Mouse (Mus musculus) liver, adult 2 months (tissue): ENCODE data around the gene Slc16a4. TPM values are rescaled to one million over a fixed set of nuclear protein-coding genes. Genes with fewer than 3 reads are reported as not detected.

Source experiments
- DNase-seq: peaks from one replicate; pipeline ENCODE4 v3.0.0-alpha.2; 2011; ENCODE audit warnings: low read depth, low spot score; ENCODE audit errors: extremely low read depth
- H3K27ac ChIP-seq: fragments of 200-500 bp; replicated peaks from 2 replicates; pipeline ENCODE4 v1.5.1; 2012; ENCODE audit warnings: low read depth, mild to moderate bottlenecking, control low read depth, inconsistent platforms, low read length; ENCODE audit not compliant: insufficient read depth
- H3K27me3 ChIP-seq: fragments of 200-500 bp; 2 replicates; pipeline ENCODE4 v1.6.1; 2012; ENCODE audit warnings: mild to moderate bottlenecking, moderate library complexity, low read length, inconsistent platforms; ENCODE audit not compliant: control insufficient read depth, insufficient read depth
- H3K36me3 ChIP-seq: fragments of 200-500 bp; 2 replicates; pipeline ENCODE4 v1.6.1; 2012; ENCODE audit warnings: low read length, inconsistent platforms; ENCODE audit not compliant: control insufficient read depth, insufficient read depth
- H3K4me1 ChIP-seq: fragments of 200-500 bp; 2 replicates; pipeline ENCODE4 v1.6.1; 2011; ENCODE audit warnings: low read length; ENCODE audit not compliant: control insufficient read depth, insufficient read depth
- H3K4me3 ChIP-seq: fragments of 200-500 bp; 2 replicates; pipeline ENCODE4 v1.5.1; 2011; ENCODE audit warnings: low read depth, mild to moderate bottlenecking, control low read depth, low read length, moderate library complexity; ENCODE audit not compliant: insufficient read depth
- H3K79me2 ChIP-seq: fragments of 200-500 bp; 2 replicates; pipeline ENCODE4 v1.6.1; 2012; ENCODE audit warnings: inconsistent platforms, mild to moderate bottlenecking, low read length, moderate library complexity; ENCODE audit not compliant: control insufficient read depth, insufficient read depth
- H3K9ac ChIP-seq: fragments of 200-500 bp; 2 replicates; pipeline ENCODE4 v1.6.1; 2012; ENCODE audit warnings: low read depth, mild to moderate bottlenecking, control low read depth, inconsistent platforms, low read length
- CTCF ChIP-seq: fragments of 200-500 bp; IDR thresholded peaks from 2 replicates; pipeline ENCODE4 v1.5.1; 2011; ENCODE audit warnings: low read depth, low read length, control low read depth
- POLR2A ChIP-seq: fragments of 200-500 bp; IDR thresholded peaks from 2 replicates; pipeline ENCODE4 v1.6.1; 2011; ENCODE audit warnings: low read length, control low read depth; ENCODE audit not compliant: insufficient read depth; ENCODE audit errors: extremely low read depth
- WGBS: fragments of 180-500 bp; shearing (Covaris S2); methylation state at CpG from one replicate; pipeline ENCODE4 v1.1.7; 2018; 5-methylcytosine and 5-hydroxymethylcytosine counted together
- polyA plus RNA-seq: library from polyadenylated mRNA; depleted of rRNA; stranded (reverse); fragments of >200 nt; gene quantifications from 2 replicates; pipeline ENCODE4 v1.2.3, GENCODE M21; 2012
- total RNA-seq: library from RNA; depleted of rRNA; stranded (reverse); fragments of >200 nt; gene quantifications from 2 replicates; pipeline ENCODE4 v1.2.3, GENCODE M21; 2014

Gene Slc16a4
- total and polyA plus RNA-seq, 2 experiments, result not detected

- no peak overlapping the region for H3K4me3 ChIP-seq
- H3K36me3 ChIP-seq, result no peaks in the 10 kb centered on the region
Observed at GRCm38 (mm10) chr3:107266814-107267345, 24.1 kb upstream of the Slc16a4 start.

GRCm38 (mm10) chr3:107272433-107272832, 18.6 kb upstream of the Slc16a4 start:
- H3K79me2 ChIP-seq, result no peaks in the 10 kb centered on the region
- H3K27me3 ChIP-seq, result no peaks in the 10 kb centered on the region
- no peak overlapping the region for H3K9ac ChIP-seq
- TF ChIP-seq CTCF (no peak), POLR2A (no peak)
- H3K36me3 ChIP-seq, result no peaks in the 10 kb centered on the region
- no peaks in the 10 kb centered on the region for H3K4me1 ChIP-seq
- H3K4me3 ChIP-seq, result no peak overlapping the region
- no peak for DNase-seq
- no peak overlapping the region for H3K27ac ChIP-seq
- WGBS, result 75% methylated on average over 3 of the region's 3 CpGs

More at GRCm38 (mm10) chr3:107266814-107267345, 24.1 kb upstream of the Slc16a4 start:
- no peak for TF ChIP-seq POLR2A
- no peak for TF ChIP-seq CTCF
- H3K27ac ChIP-seq, result no peak overlapping the region
- no peaks in the 10 kb centered on the region for H3K4me1 ChIP-seq
- 82% methylated on average over 2 of the region's 2 CpGs for WGBS
- DNase-seq, result no peak
- no peaks in the 10 kb centered on the region for H3K27me3 ChIP-seq
- no peaks in the 10 kb centered on the region for H3K79me2 ChIP-seq
- H3K9ac ChIP-seq, result no peak overlapping the region

DNA sequence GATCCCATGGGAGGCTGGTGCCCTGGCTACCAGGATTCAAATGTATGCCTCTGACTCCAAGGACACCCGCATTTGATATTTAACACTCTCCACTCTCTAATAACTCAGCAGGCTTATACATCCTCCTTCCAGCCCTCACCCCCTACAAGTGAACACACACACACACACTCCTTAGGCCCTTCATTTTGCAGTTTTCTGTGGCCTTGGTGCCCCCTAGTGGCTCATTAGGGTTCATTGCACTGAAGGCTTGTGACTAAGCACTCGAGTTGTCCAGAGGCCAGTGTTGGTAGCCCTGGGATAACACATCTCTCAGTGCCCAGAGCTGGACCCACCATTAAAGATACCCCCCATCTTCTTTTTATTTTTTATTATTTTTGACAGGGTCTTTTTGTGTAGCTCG, 17.2 kb upstream of the Slc16a4 start:
- Histone ChIP-seq H3K27me3 (no peaks in the 10 kb centered on the region), H3K79me2 (no peaks in the 10 kb centered on the region), H3K4me1 (peaks cover 2% of the 10 kb centered on the region; the same call in 1 of the 2 replicates), H3K9ac (no peak overlapping the region), H3K27ac (no peak overlapping the region), H3K36me3 (no peaks in the 10 kb centered on the region), H3K4me3 (no peak overlapping the region)
- DNase-seq, result peak; percentile 55
- 13% methylated on average over 3 of the region's 3 CpGs for WGBS
- TF ChIP-seq POLR2A, result no peak
- peak; percentile 78 for TF ChIP-seq CTCF

- TF ChIP-seq POLR2A, result no peak
- no peak for TF ChIP-seq CTCF
- Histone ChIP-seq H3K4me1 (peaks cover 3% of the 10 kb centered on the region), H3K27me3 (no peaks in the 10 kb centered on the region), H3K79me2 (peaks cover 4% of the 10 kb centered on the region; the same call in 1 of the 2 replicates), H3K36me3 (no peaks in the 10 kb centered on the region), H3K4me3 (no peak overlapping the region), H3K9ac (no peak overlapping the region), H3K27ac (no peak overlapping the region)
- no peak for DNase-seq
- 72% methylated on average over 5 of the region's 5 CpGs for WGBS
Observed at GRCm38 (mm10) chr3:107275351-107275750, 15.7 kb upstream of the Slc16a4 start.

GRCm38 (mm10) chr3:107275996-107276395, 15.0 kb upstream of the Slc16a4 start:
- H3K79me2 ChIP-seq, result peaks cover 4% of the 10 kb centered on the region; the same call in 1 of the 2 replicates
- no peaks in the 10 kb centered on the region for H3K27me3 ChIP-seq
- no peak overlapping the region for H3K27ac ChIP-seq
- 77% methylated on average over 4 of the region's 4 CpGs for WGBS
- H3K4me1 ChIP-seq, result peaks cover 4% of the 10 kb centered on the region
- no peak for DNase-seq
- TF ChIP-seq POLR2A (no peak), CTCF (no peak)
- no peak overlapping the region for H3K9ac ChIP-seq
- H3K4me3 ChIP-seq, result no peak overlapping the region
- no peaks in the 10 kb centered on the region for H3K36me3 ChIP-seq

DNA sequence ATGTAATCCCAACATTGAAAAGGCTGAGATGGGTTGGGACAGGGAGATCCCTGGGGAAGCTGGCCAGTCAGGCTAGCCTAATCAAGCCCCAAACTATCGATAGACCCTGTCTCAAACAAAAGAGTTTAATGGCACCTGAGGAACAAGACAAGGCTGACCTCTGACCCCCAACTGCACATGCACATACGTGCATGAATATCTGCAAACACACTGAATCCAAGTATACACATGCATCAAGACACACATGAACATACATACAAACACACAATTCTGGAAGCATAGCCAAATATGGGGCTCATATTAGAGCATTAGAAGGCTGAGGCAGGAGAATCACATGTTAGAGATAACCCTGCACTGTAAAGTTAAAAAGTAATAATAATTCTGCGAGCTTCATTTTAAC, 14.4 kb upstream of the Slc16a4 start:
- Histone ChIP-seq H3K36me3 (no peaks in the 10 kb centered on the region), H3K9ac (no peak overlapping the region), H3K79me2 (peaks cover 4% of the 10 kb centered on the region; the same call in 1 of the 2 replicates), H3K27me3 (no peaks in the 10 kb centered on the region), H3K4me1 (peaks cover 4% of the 10 kb centered on the region), H3K27ac (no peak overlapping the region), H3K4me3 (no peak overlapping the region)
- 83% methylated on average over 3 of the region's 3 CpGs for whole genome bisulfite sequencing
- no peak for TF ChIP-seq POLR2A
- no peak for TF ChIP-seq CTCF
- no peak for DNase-seq
